Mouse (Mus musculus): ENCODE measurements around the gene Stpg1. TPM values are rescaled to one million over a fixed set of nuclear protein-coding genes. Genes with fewer than 3 reads are reported as not detected.

The Stpg1 gene
- not detected in 2 replicates for polyA plus RNA-seq (2015; fragmentation: Nextera tagmentation; extraction: Ambion mirVana)

GRCm38 (mm10) chr4:135494521-135495396, at the start of gene Stpg1, which contains the start of gene Nipal3:
Gene Stpg1 (plus strand): TSS chr4:135494790.
Gene Nipal3 (minus strand): TSS chr4:135495038.
- peak within 1 kb of the TSS; percentile 70 for H3K4me3 ChIP-seq
- H3K4me2 ChIP-seq (replicated peaks) = peak within 1 kb of the TSS; percentile 95
- under 1% methylated on average over 53 of the region's 53 CpGs for WGBS
- no peaks in the 10 kb centered on the region for H3K9me3 ChIP-seq
- H3K27ac ChIP-seq = no peak within 1 kb of the TSS
- peak; percentile 98 for ATAC-seq (ENCODE audit: low FRiP score, low read depth)
- 0 out of 2 replicates have a peak, but pooled peaks cover 3% of the 10 kb centered on the region for H3K27me3 ChIP-seq
- H3K9ac ChIP-seq = peak within 1 kb of the TSS; percentile 62
- peaks cover 15% of the 10 kb centered on the region for H3K4me1 ChIP-seq
- 0 out of 2 replicates have a peak, but pooled peaks cover 5% of the 10 kb centered on the region for H3K36me3 ChIP-seq

GRCm38 (mm10) chr4:135451360-135452015, 43.1 kb upstream of the Stpg1 start:
- WGBS = 43% methylated on average over 18 of the region's 18 CpGs
- no peak for ATAC-seq (ENCODE audit: low FRiP score, low read depth)
- Histone ChIP-seq H3K4me3 (no peak overlapping the region), H3K9ac (no peak overlapping the region), H3K36me3 (no peaks in the 10 kb centered on the region), H3K4me2 (replicated peaks) (peak overlapping the region; percentile 34), H3K27ac (no peak overlapping the region), H3K9me3 (no peaks in the 10 kb centered on the region), H3K4me1 (peaks cover 28% of the 10 kb centered on the region), H3K27me3 (no peaks in the 10 kb centered on the region)

GRCm38 (mm10) chr4:135453164-135453563, 41.4 kb upstream of the Stpg1 start:
- Histone ChIP-seq H3K36me3 (no peaks in the 10 kb centered on the region), H3K9me3 (no peaks in the 10 kb centered on the region), H3K27me3 (no peaks in the 10 kb centered on the region), H3K4me1 (peaks cover 28% of the 10 kb centered on the region), H3K9ac (no peak overlapping the region), H3K4me2 (replicated peaks) (no peak overlapping the region), H3K4me3 (no peak overlapping the region), H3K27ac (no peak overlapping the region)
- WGBS = 34% methylated on average over 6 of the region's 6 CpGs
- no peak for ATAC-seq (ENCODE audit: low FRiP score, low read depth)

GRCm38 (mm10) chr4:135453572-135453971, 41.0 kb upstream of the Stpg1 start:
- peaks cover 28% of the 10 kb centered on the region for H3K4me1 ChIP-seq
- peak overlapping the region; percentile 6; the same call in 1 of the 2 replicates for H3K27ac ChIP-seq
- no peak overlapping the region for H3K4me2 ChIP-seq (replicated peaks)
- H3K9me3 ChIP-seq = no peaks in the 10 kb centered on the region
- H3K27me3 ChIP-seq = no peaks in the 10 kb centered on the region
- H3K4me3 ChIP-seq = no peak overlapping the region
- peak; percentile 48; the same call in 1 of the 2 replicates for ATAC-seq (ENCODE audit: low FRiP score, low read depth)
- WGBS = 29% methylated on average over 12 of the region's 12 CpGs
- H3K9ac ChIP-seq = peak overlapping the region; percentile 25; the same call in 1 of the 2 replicates
- H3K36me3 ChIP-seq = no peaks in the 10 kb centered on the region

GRCm38 (mm10) chr4:135463406-135463805, 31.2 kb upstream of the Stpg1 start:
- peaks cover 16% of the 10 kb centered on the region; the same call in 1 of the 2 replicates for H3K36me3 ChIP-seq
- H3K4me2 ChIP-seq (replicated peaks) = no peak overlapping the region
- WGBS = 92% methylated on average over 11 of the region's 11 CpGs
- no peak for ATAC-seq (ENCODE audit: low FRiP score, low read depth)
- no peak overlapping the region for H3K9ac ChIP-seq
- H3K27me3 ChIP-seq = no peaks in the 10 kb centered on the region
- H3K9me3 ChIP-seq = no peaks in the 10 kb centered on the region
- H3K4me1 ChIP-seq = no peaks in the 10 kb centered on the region
- H3K27ac ChIP-seq = no peak overlapping the region
- no peak overlapping the region for H3K4me3 ChIP-seq

GRCm38 (mm10) chr4:135477851-135478250, 16.7 kb upstream of the Stpg1 start:
- no peaks in the 10 kb centered on the region for H3K27me3 ChIP-seq
- no peak overlapping the region for H3K27ac ChIP-seq
- H3K4me1 ChIP-seq = no peaks in the 10 kb centered on the region
- H3K4me2 ChIP-seq (replicated peaks) = no peak overlapping the region
- H3K4me3 ChIP-seq = no peak overlapping the region
- no peaks in the 10 kb centered on the region for H3K9me3 ChIP-seq
- 82% methylated on average over 10 of the region's 10 CpGs for WGBS
- no peak for ATAC-seq (ENCODE audit: low FRiP score, low read depth)
- H3K36me3 ChIP-seq = peaks cover 3% of the 10 kb centered on the region; the same call in 1 of the 2 replicates
- H3K9ac ChIP-seq = no peak overlapping the region

- H3K9me3 ChIP-seq = no peaks in the 10 kb centered on the region
- ATAC-seq (ENCODE audit: low FRiP score, low read depth) = no peak
- 75% methylated on average over 9 of the region's 9 CpGs for WGBS
Measured at GRCm38 (mm10) chr4:135480370-135480769, 14.2 kb upstream of the Stpg1 start.

GRCm38 (mm10) chr4:135485086-135485485, 9.5 kb upstream of the Stpg1 start:
- ATAC-seq (ENCODE audit: low FRiP score, low read depth) = no peak
- H3K4me2 ChIP-seq (replicated peaks) = no peak overlapping the region
- WGBS = 61% methylated on average over 10 of the region's 10 CpGs
- H3K9me3 ChIP-seq = no peaks in the 10 kb centered on the region
- H3K27me3 ChIP-seq = no peaks in the 10 kb centered on the region
- H3K9ac ChIP-seq = no peak overlapping the region
- no peak overlapping the region for H3K4me3 ChIP-seq
- peaks cover 10% of the 10 kb centered on the region for H3K36me3 ChIP-seq
- no peaks in the 10 kb centered on the region for H3K4me1 ChIP-seq
- no peak overlapping the region for H3K27ac ChIP-seq

More at GRCm38 (mm10) chr4:135480370-135480769, 14.2 kb upstream of the Stpg1 start:
- H3K27ac ChIP-seq = no peak overlapping the region
- H3K36me3 ChIP-seq = peaks cover 3% of the 10 kb centered on the region; the same call in 1 of the 2 replicates
- H3K4me1 ChIP-seq = no peaks in the 10 kb centered on the region
- H3K27me3 ChIP-seq = no peaks in the 10 kb centered on the region
- no peak overlapping the region for H3K4me3 ChIP-seq
- no peak overlapping the region for H3K4me2 ChIP-seq (replicated peaks)
- no peak overlapping the region for H3K9ac ChIP-seq

- 91% methylated on average over 11 of the region's 11 CpGs for WGBS
- no peak overlapping the region for H3K27ac ChIP-seq
- H3K4me1 ChIP-seq = no peaks in the 10 kb centered on the region
- H3K9me3 ChIP-seq = no peaks in the 10 kb centered on the region
- H3K36me3 ChIP-seq = peaks cover 15% of the 10 kb centered on the region
- H3K27me3 ChIP-seq = no peaks in the 10 kb centered on the region
- ATAC-seq (ENCODE audit: low FRiP score, low read depth) = no peak
- H3K4me3 ChIP-seq = no peak overlapping the region
- no peak overlapping the region for H3K9ac ChIP-seq
- H3K4me2 ChIP-seq (replicated peaks) = no peak overlapping the region
Measured at GRCm38 (mm10) chr4:135486352-135486751, 8.2 kb upstream of the Stpg1 start.

GRCm38 (mm10) chr4:135489256-135489655, 5.3 kb upstream of the Stpg1 start:
- ATAC-seq (ENCODE audit: low FRiP score, low read depth) = no peak
- Histone ChIP-seq H3K27ac (no peak overlapping the region), H3K4me1 (peaks cover 7% of the 10 kb centered on the region), H3K9ac (no peak overlapping the region), H3K9me3 (no peaks in the 10 kb centered on the region), H3K4me3 (no peak overlapping the region), H3K27me3 (no peaks in the 10 kb centered on the region), H3K4me2 (replicated peaks) (no peak overlapping the region), H3K36me3 (peaks cover 12% of the 10 kb centered on the region)
- WGBS = 87% methylated on average over 7 of the region's 7 CpGs

- Histone ChIP-seq H3K4me3 (peak overlapping the region; percentile 70), H3K4me2 (replicated peaks) (peak overlapping the region; percentile 95), H3K27me3 (0 out of 2 replicates have a peak, but pooled peaks cover 3% of the 10 kb centered on the region), H3K4me1 (peaks cover 15% of the 10 kb centered on the region), H3K9me3 (no peaks in the 10 kb centered on the region), H3K27ac (no peak overlapping the region), H3K9ac (no peak overlapping the region), H3K36me3 (peaks cover 12% of the 10 kb centered on the region)
- 64% methylated on average over 4 of the region's 4 CpGs for WGBS
- ATAC-seq (ENCODE audit: low FRiP score, low read depth) = no peak
Measured at GRCm38 (mm10) chr4:135493271-135493670, 1.3 kb upstream of the Stpg1 start.
